18 mouse cellular contexts compared by ENCODE assay signal in the genomic region with DNA sequence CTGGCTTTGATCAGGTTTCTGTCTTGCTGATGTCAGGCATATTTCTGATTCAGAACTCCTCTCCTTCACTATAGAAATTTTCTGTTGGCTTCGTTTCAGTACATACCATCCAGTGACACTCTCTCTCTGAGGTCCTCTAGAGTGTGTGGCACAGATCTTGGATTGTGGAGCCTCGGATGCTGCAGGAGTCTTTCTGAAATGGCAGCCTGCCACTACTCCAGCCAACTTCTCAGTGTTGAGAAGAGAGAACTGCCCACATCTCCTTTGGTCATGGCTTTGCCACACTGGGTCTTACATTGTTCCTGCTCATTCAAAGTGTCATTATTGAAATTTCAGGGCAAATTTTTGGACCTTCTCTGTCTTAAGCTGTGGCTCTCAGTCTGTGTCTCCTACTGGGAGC.
"Had no signal": no experiment of that assay in that cellular context is flagged by ENCODE, and none has a peak within 500 bp of the region (broad histone marks: within the 10 kb centered on the region; RNA-seq: fewer than 3 reads in every experiment).

No protein-coding gene starts in this region.

- H3K36me3 ChIP-seq: lung, embryonic 15.5 days; midbrain, embryonic 13.5 days; neural tube, embryonic 12.5 days; stomach, embryonic 15.5 days had no signal

- H3K27ac ChIP-seq: lung, embryonic 15.5 days; macrophage; midbrain, embryonic 13.5 days; neural tube, embryonic 12.5 days; stomach, embryonic 15.5 days; stomach, postnatal 0 days had no signal

- ATAC-seq: liver, postnatal 0 days; lung, postnatal 0 days; midbrain, embryonic 13.5 days; midbrain, embryonic 16.5 days had no signal

- H3K9me3 ChIP-seq: lung, embryonic 15.5 days; midbrain, embryonic 13.5 days; neural tube, embryonic 12.5 days; stomach, embryonic 15.5 days had no signal

- DNase-seq: liver, postnatal 0 days; lung, adult 2 months; lung, postnatal 14 days; lung, postnatal 36 days; right cerebral cortex, postnatal 14 days; thymus, adult 2 months; thymus, postnatal 25 days; thymus, postnatal 4 days had no signal

- H3K4me1 ChIP-seq: lung, embryonic 15.5 days; midbrain, embryonic 13.5 days; neural tube, embryonic 12.5 days; stomach, embryonic 15.5 days had no signal

- H3K9ac ChIP-seq: liver, postnatal 0 days; lung, embryonic 15.5 days; midbrain, embryonic 13.5 days; neural tube, embryonic 12.5 days; stomach, embryonic 15.5 days had no signal

- H3K27me3 ChIP-seq: lung, embryonic 15.5 days; megakaryocyte, embryonic 14.5 days; neural tube, embryonic 12.5 days; stomach, embryonic 15.5 days had no signal

- H3K4me2 ChIP-seq: lung, embryonic 15.5 days; midbrain, embryonic 11.5 days; midbrain, embryonic 13.5 days; neural tube, embryonic 12.5 days; stomach, embryonic 15.5 days had no signal

- H3K4me3 ChIP-seq: lung, embryonic 15.5 days; megakaryocyte, embryonic 14.5 days; midbrain, embryonic 13.5 days; neural tube, embryonic 12.5 days; stomach, embryonic 15.5 days had no signal
